Mouse (Mus musculus): ENCODE results near the gene Olfr1120. TPM values are rescaled to one million over a fixed set of nuclear protein-coding genes. Genes with fewer than 3 reads are reported as not detected.
"Not testable (repeated sequence)": the region's sequence is repeated elsewhere in the genome, so short reads cannot be mapped to it uniquely, and the experiment has no call there.

Olfr1120 gene
- total RNA-seq (2021), result not detected
- long read RNA-seq, experiment 1, result 0 reads
- long read RNA-seq, experiment 2, result 0 reads

- DNase-seq, result no peak
Measured at GRCm38 (mm10) chr2:87354515-87354914, at the start of gene Olfr1120. TSS of gene Olfr1120 (plus strand) at chr2:87354815.

- no peak for DNase-seq
Measured at GRCm38 (mm10) chr2:87307281-87307680, 47.3 kb upstream of the Olfr1120 start, which contains the start of gene Olfr1118. TSS of gene Olfr1118 (plus strand) at chr2:87307581.

- not testable (repeated sequence) for DNase-seq
Measured at GRCm38 (mm10) chr2:87360121-87360520, 5.5 kb downstream of the Olfr1120 start.

GRCm38 (mm10) chr2:87369595-87369994, 15.0 kb downstream of the Olfr1120 start, which contains the start of gene Olfr1121:
TSS of gene Olfr1121 (plus strand) at chr2:87369895.
- no peak for DNase-seq

GRCm38 (mm10) chr2:87371726-87372125, 17.1 kb downstream of the Olfr1120 start:
- no peak for DNase-seq

GRCm38 (mm10) chr2:87383935-87384334, 29.3 kb downstream of the Olfr1120 start:
- no peak for DNase-seq

GRCm38 (mm10) chr2:87385549-87385948, 30.9 kb downstream of the Olfr1120 start, which contains the start of gene Olfr1122:
TSS of gene Olfr1122 (plus strand) at chr2:87385849.
- no peak for DNase-seq

GRCm38 (mm10) chr2:87393605-87394004, 39.0 kb downstream of the Olfr1120 start:
- not testable (repeated sequence) for DNase-seq

- not testable (repeated sequence) for DNase-seq
Measured at GRCm38 (mm10) chr2:87394686-87395085, 40.1 kb downstream of the Olfr1120 start.

Other genes with a start within 250 kb of the Olfr1120 start
- gene Olfr259, start 240.2 kb upstream of the Olfr1120 start, total RNA-seq (2021), result not detected
- not detected for gene Olfr1110, start 214.5 kb upstream of the Olfr1120 start, total RNA-seq (2021)
- not detected for gene Olfr1111, start 202.2 kb upstream of the Olfr1120 start, total RNA-seq (2021)
- not detected for gene Olfr1112, start 167.0 kb upstream of the Olfr1120 start, total RNA-seq (2021)
- gene Olfr1113, start 145.8 kb upstream of the Olfr1120 start, total RNA-seq (2021), result not detected
- not detected for gene Olfr1115, start 106.8 kb upstream of the Olfr1120 start, total RNA-seq (2021)
- not detected for gene Olfr1116, start 87.3 kb upstream of the Olfr1120 start, total RNA-seq (2021)
- gene Olfr1118, start 47.2 kb upstream of the Olfr1120 start, total RNA-seq (2021), result not detected
- gene Olfr1121, start 15.1 kb downstream of the Olfr1120 start, total RNA-seq (2021), result not detected
- gene Olfr1122, start 31.0 kb downstream of the Olfr1120 start, total RNA-seq (2021), result not detected
- gene Olfr1123, start 61.8 kb downstream of the Olfr1120 start, total RNA-seq (2021), result not detected
- not detected for gene Olfr1124, start 75.5 kb downstream of the Olfr1120 start, total RNA-seq (2021)
- not detected for gene Olfr1126, start 99.1 kb downstream of the Olfr1120 start, total RNA-seq (2021)
- not detected for gene Pramel7, start 142.3 kb downstream of the Olfr1120 start, total RNA-seq (2021)
- gene Pramel6, start 151.8 kb downstream of the Olfr1120 start, total RNA-seq (2021), result not detected
- gene Olfr153, start 177.0 kb downstream of the Olfr1120 start, total RNA-seq (2021), result not detected
- gene Olfr1128, start 190.7 kb downstream of the Olfr1120 start, total RNA-seq (2021), result not detected
- gene Olfr1129, start 219.1 kb downstream of the Olfr1120 start, total RNA-seq (2021), result not detected

All from adrenal gland, postnatal 10 days (tissue).